8 mouse cellular contexts compared by ENCODE assay signal in genomic region chr13:34408007-34408668, GRCm38 (mm10).
DNase-seq lines count a peak whose midpoint lies in the region; ATAC-seq and TF ChIP-seq lines count a peak whose summit lies in the region.

No protein-coding gene starts in this region.

- no peak overlapping the region for H3K4me2 ChIP-seq in limb, embryonic 12.5 days

- peak; percentile 15 to 18 for DNase-seq in heart, postnatal 14 days
- no peak for DNase-seq in heart, adult 2 months
- DNase-seq in skeletal muscle tissue, adult 2 months (ENCODE audit: low read depth, low spot score): peak; percentile 6
- DNase-seq in cerebellum, postnatal 25 days: no peak
- no peak for DNase-seq in cerebellum, adult 8-10 months

- intact Hi-C loops in heart, postnatal 14 days (cut with DNase I): no loop called here
- intact Hi-C loops in heart, adult 2 months (cut with DNase I): no loop called here

- H3K4me1 ChIP-seq in heart, adult 2 months (ENCODE audit: control insufficient read depth, insufficient read depth, low read length): no peaks in the 10 kb centered on the region; the same call in 1 of the 2 replicates
- peaks cover 7% of the 10 kb centered on the region for H3K4me1 ChIP-seq in cortical plate, adult 2 months (ENCODE audit: control insufficient read depth, insufficient read depth, low read length)
- peaks cover 10% of the 10 kb centered on the region for H3K4me1 ChIP-seq in limb, embryonic 12.5 days (replicated peaks)

- no peak overlapping the region for H3K4me3 ChIP-seq in heart, adult 2 months
- H3K4me3 ChIP-seq in C2C12 (ENCODE audit: insufficient read depth, poor library complexity, severe bottlenecking): no peak overlapping the region
- no peak overlapping the region for H3K4me3 ChIP-seq in cortical plate, adult 2 months (ENCODE audit: insufficient read depth, low read length)
- no peak overlapping the region for H3K4me3 ChIP-seq in limb, embryonic 12.5 days (replicated peaks)

- H3K79me3 ChIP-seq in C2C12 (ENCODE audit: low read depth): no peaks in the 10 kb centered on the region

- 62% methylated on average over 4 of the region's 4 CpGs for WGBS in heart, adult 2 months
- WGBS in limb, embryonic 12.5 days: 39% methylated on average over 4 of the region's 4 CpGs

- TF ChIP-seq EP300 in heart, adult 2 months (IDR thresholded peaks at IDR 0.05; ENCODE audit: insufficient read depth, low read depth, low read length): no peak

- ATAC-seq in limb, embryonic 12.5 days (ENCODE audit: insufficient number of reproducible peaks, insufficient read depth, low FRiP score, low TSS enrichment, low read depth): no peak

- no peaks in the 10 kb centered on the region for H3K79me2 ChIP-seq in heart, adult 2 months (replicated peaks; ENCODE audit: control insufficient read depth, insufficient read depth, low read length)
- no peaks in the 10 kb centered on the region for H3K79me2 ChIP-seq in C2C12 (ENCODE audit: control insufficient read depth, insufficient read depth)

- no peak overlapping the region for H3ac ChIP-seq in C2C12 (ENCODE audit: control insufficient read depth, insufficient read length, low read depth)

- H3K36me3 ChIP-seq in heart, adult 2 months (ENCODE audit: control insufficient read depth, insufficient read depth, low read length): no peaks in the 10 kb centered on the region
- H3K36me3 ChIP-seq in C2C12 (ENCODE audit: control insufficient read depth, insufficient read depth): no peaks in the 10 kb centered on the region
- H3K36me3 ChIP-seq in limb, embryonic 12.5 days: no peaks in the 10 kb centered on the region

- H3K27ac ChIP-seq in heart, adult 2 months: no peak overlapping the region
- peak overlapping the region; percentile 45; the same call in 1 of the 2 replicates for H3K27ac ChIP-seq in cortical plate, adult 2 months (ENCODE audit: insufficient read depth, low read length)
- H3K27ac ChIP-seq in limb, embryonic 12.5 days: peak overlapping the region; percentile 25; the same call in 1 of the 2 replicates

- H3K9ac ChIP-seq in heart, adult 2 months (ENCODE audit: low read depth, low read length): no peak overlapping the region
- no peak overlapping the region for H3K9ac ChIP-seq in limb, embryonic 12.5 days (replicated peaks)

- no peak for TF ChIP-seq POLR2A in heart, adult 2 months (IDR thresholded peaks at IDR 0.05; ENCODE audit: insufficient read depth, low read depth, low read length)
- TF ChIP-seq POLR2A in cortical plate, adult 2 months (IDR thresholded peaks at IDR 0.05; ENCODE audit: extremely low read depth, insufficient read depth, low read length): no peak

- TF ChIP-seq CTCF in heart, adult 2 months (IDR thresholded peaks at IDR 0.05): no peak
- no peak for TF ChIP-seq CTCF in C2C12 (IDR thresholded peaks at IDR 0.05; ENCODE audit: control insufficient read depth, insufficient read depth, insufficient read length)
- TF ChIP-seq CTCF in cortical plate, adult 2 months (IDR thresholded peaks at IDR 0.05; ENCODE audit: extremely low read depth, insufficient read depth, low read length): no peak

- no peaks in the 10 kb centered on the region for H3K27me3 ChIP-seq in heart, adult 2 months (ENCODE audit: control insufficient read depth, insufficient read depth, low read length)
- no peaks in the 10 kb centered on the region for H3K27me3 ChIP-seq in C2C12 (ENCODE audit: control insufficient read depth, insufficient read depth, insufficient read length)
- H3K27me3 ChIP-seq in limb, embryonic 12.5 days: no peaks in the 10 kb centered on the region

- H3K9me3 ChIP-seq in limb, embryonic 12.5 days: no peaks in the 10 kb centered on the region

TF ChIP-seq in C2C12, 6 proteins besides CTCF, POLR2A, EP300 and RAD21:
- peak; percentile 76 for TF ChIP-seq MYOD1 (IDR thresholded peaks at IDR 0.05; ENCODE audit: control insufficient read depth, insufficient read length, low read depth)
- TF ChIP-seq CEBPB (IDR thresholded peaks at IDR 0.05; ENCODE audit: low read depth): peak; percentile 42
- TF ChIP-seq MYOG (IDR thresholded peaks at IDR 0.05; ENCODE audit: control insufficient read depth, extremely low read depth, insufficient read length): no peak

Comparison
In these comparisons a context has a peak if more than half of its experiments do, and no peak if none do; other contexts are left out.
1. DNase-seq: peak in heart, postnatal 14 days (2 of 2) and skeletal muscle tissue, adult 2 months (single experiment); none in heart, adult 2 months (0 of 2), cerebellum, postnatal 25 days (0 of 2) and cerebellum, adult 8-10 months (single experiment).